Mouse (Mus musculus): ENCODE measurements around the gene Krt42.
"Not testable (repeated sequence)": the region's sequence is repeated elsewhere in the genome, so short reads cannot be mapped to it uniquely, and the experiment has no call there.

Krt42 gene

DNA sequence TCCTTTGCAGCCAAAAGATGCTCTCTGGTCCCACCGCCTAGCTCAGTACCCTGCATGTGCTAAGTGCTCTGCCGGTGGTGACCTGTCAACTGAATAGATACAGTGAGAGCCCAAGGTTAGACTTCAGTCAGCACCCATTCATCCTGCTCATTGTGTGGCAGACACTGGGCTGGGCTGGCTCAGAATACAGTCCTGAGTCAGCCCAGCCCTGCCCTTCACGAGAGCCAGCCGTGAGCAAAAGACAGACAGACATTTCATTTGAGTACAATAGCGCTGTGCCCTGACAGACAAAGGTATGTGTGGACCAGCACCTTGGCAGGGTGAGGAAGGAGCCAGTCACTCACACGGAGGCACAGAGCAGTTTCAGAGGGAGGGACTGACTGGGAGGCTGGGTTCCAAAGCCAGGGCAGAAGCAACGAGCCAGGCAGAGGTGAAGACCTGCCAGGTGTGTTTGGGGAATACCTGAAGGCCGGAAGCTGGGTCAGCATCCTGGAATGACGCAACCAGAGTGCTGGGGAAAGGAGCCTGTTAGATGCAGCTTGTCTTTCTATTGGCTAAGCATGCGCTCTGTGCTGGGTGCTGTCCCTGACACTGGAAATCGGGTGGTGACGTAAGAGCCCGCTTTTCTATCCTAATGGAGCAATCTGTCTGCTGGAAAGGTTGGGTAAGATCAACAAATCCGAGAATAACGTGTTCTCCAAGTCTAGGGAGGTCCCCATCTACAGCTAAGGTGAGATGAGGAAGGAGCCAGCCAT is 8.2 kb upstream of the Krt42 start:
- no peak for DNase-seq

DNA sequence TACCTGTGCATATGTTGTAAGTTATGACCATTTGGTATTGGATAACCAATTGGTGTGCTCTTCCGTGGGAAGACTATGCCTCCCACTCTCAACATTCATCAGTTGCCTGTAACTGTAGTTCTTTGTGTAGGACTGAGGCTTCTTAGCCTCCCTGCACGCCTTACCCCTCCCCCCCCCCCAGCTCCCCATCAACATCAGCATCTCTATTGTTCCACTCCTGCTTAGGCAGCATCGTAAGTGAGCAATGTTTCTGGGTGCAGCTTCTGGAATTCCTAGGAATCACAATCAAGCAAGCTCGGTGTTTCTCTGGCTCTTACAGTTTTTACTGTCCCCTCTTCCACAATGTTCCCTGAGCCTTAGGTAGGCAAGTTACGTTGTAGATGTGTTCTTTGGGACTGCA is 5.8 kb upstream of the Krt42 start:
- DNase-seq: no peak

DNA sequence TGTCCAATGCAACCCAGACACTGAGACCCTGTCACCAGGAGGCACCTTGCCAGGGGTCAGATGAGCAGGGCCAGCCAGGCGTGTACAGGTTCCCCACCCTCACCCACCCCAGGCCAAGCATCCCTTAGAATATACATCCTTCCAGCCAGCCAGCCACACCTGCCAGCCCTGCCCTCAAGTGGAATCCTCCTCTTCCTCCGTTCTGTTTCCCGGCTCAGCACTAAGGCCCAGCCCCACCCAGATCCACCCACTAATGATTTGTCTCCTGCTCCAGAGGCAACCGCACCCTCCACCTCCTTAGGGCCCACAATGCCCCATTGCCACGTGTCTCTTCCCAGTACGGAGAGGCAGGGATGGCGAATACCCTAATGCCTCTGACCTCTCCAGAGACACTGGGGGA is 5.0 kb upstream of the Krt42 start:
- no peak for DNase-seq

DNA sequence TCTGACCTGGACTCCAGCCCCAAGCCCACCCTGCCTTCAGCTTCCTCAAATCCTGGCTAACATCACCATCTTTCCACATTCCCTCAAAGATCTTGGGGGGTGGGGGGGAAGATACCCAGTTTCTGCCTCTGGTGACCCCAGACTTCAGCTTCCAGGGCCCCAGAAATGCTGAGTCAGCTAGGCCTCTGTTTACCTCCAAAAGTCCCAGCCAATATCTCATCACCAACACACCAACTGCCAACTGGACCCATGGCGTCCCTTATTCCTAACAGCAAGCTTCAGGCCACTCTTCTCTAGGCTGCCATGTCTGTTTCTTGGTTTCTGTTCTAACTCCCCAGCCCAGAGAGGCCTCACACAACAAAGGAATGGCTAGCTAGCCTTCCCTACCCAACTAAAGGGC is 2.2 kb upstream of the Krt42 start:
- DNase-seq: no peak

DNA sequence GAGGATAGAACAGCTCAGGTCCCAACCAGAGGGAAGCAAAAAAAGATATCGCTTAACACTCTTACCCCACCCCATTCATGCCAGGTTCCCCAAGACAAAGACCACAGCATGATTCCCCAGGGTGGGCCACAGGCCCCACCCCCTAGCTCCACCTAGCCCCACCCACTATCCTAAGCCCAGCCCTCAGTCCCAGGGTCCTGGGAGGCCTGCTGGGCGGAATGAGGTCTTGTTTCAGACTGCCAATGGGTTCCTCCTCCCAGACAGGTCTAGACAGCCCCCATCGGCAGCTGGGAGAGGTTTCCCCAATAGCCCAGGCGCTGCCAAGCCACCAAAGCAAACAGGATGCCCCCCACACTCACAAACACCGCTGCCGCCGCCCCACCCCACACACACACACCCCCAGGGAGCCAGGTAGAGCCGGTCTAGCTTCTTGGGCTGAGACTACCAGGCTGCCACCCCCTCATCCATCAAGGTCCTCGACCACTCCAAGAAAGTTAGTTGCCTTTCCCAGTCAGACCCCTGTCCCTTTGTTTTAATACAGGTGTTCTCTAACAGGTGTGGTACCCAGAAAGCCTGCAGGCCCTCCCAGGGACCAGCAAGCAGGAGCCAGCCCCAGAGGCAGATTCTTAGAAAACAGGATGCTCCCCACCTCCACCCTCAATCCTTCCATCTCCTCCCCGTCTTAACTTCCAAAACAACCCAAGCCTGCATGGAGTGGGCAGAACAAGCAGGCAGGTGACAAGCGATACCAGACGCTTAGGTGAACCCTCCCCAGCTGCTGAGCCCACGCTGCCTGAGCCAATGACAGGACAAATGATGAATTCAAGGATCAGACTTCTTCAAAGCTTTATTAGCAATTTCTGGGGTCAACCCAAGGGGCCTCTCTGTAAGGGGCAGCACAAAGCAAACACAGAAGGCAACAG is 7.4 kb downstream of the Krt42 start:
- DNase-seq: no peak

DNA sequence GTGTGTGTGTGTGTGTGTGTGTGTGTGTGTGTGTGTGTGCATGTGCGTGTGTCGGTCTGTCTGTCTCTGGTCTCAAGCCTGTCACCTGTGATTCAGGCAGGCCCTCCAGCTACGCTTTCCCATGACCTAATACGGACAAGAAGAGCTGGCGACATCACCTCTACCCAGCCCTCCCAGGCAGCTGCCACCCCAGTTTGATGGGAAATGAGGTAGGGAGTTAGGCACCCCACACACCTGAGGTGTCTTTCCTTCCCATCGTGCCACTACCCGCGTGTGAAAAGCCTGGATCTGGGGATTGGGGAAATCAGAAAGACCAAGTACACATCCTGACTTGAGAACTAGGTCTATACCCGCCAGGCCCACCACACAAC is 8.5 kb downstream of the Krt42 start:
- no peak for DNase-seq

DNA sequence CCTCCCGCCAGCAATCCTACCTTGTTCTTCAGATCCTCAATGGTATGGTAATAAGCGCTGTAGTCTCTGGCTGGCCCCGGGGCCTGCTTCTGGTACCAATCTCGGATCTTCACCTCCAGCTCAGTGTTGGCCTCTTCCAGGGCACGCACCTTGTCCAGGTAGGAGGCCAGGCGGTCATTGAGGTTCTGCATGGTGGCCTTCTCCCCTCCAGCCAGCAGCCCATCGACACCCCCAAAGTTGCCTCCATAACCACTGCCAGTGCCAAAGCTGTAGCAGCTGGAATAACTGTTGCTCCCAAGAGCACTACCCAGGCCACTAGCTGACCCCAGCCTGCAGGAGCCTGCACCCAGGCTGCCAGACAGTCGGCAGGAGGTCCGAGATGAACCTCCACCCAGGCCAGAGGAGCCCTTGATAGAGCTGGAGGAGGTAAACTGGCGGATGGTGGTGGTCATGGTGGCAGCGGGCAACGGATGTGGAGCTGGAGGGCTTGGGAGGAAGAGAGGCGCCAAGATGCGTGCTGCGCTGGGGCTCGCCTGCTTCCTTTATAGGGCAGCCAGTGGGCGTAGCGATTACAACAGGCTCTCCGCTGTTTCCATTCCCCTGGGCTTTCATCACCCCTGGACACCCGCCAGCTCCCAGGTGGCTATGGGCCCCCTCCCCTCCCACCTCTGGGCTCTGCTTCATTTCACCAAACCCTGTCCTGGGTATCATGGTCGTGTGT is 9.0 kb downstream of the Krt42 start, which contains the start of gene Krt17:
Gene Krt17 (minus strand): TSS at position 516 of the 721 bp plus-strand sequence.
- no peak for DNase-seq

DNA sequence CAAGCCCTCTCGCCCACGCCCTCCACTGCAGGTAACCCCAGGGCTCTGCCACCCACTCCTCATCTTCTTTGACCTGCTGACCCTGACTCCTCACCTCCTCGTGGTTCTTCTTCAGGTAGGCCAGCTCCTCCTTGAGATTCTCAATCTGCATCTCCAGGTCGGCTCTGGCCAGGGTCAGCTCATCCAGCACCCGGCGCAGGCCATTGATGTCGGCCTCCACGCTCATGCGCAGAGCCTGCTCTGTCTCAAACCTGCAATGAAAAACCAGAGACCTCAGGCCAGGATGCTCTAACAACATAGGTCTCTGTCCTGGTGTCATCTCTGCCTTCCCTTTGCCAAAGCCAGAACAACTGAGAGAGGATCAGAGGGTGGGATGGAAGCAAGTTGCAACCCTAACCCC is 10.6 kb downstream of the Krt42 start:
- no peak for DNase-seq

DNA sequence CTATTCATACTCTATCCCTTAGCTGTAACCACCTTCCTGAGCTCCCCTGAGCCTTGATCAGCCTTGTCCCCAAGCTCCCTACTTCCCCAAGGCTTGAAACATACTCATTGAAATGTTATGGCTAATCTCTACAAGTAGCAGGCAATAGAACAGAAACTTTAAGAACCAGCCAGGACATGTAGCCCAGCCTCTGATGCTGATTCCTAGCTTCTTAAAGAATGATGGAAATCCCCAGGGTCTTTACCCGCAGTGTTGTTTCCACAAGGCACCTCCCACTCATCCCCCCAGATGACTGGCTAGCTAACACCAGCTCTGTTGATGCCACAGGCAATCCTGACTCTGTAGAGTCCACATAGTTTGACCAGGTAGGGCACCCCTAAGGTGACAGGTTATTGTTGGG is 11.7 kb downstream of the Krt42 start:
- no peak for DNase-seq

DNA sequence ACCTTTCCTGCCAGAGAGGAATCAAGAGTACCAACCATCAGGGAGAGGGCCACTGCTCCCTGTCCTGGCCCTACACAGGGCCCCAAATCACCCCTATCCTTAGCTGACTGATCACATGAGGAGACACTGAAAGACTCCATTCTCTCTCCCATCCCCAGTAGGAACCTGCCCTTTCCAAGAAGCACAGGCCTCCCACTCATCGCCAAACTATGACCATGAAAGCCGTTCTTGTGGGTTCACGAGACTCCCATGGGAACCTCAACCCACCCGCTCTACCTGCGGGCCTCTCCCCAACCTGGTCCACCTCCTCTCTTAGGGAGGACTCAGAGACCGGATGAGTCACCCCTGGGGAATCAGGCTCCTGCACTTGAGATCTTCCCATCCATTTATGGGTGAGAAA is 14.2 kb downstream of the Krt42 start:
- DNase-seq: no peak

DNA sequence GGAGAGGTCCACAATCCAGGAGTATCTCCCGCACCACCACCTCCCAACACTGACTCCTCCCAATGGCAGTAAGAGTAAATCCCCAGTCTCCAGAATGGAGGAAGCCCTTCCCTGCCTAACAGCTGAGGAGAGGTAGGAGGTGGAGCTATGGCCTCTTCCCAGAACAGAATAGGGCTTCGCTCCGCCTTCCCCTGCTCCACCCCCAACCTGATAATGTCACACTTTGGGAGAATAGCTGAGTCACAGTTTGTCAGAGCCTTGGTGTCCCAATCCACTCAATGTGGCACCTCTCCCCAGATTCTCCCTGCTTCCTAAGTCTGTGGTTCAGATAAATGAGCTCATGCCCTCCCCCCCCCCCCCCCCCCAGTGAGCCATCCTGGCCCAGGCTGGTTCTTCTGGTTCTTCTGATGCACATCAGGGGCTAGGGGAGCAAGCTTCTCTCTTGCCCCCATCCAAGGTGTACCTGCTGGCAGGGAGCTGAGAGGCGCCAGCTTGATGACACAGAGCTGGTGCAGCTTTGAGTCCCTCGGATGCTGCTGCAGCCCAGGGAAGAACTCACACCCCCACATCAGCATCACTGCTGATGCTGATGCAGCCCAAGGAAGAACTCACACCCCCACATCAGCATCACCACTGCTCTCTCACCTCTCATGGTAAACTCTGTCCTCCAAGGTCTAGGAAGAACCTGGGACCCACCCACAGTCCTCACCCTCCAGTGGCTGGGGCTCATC is 15.1 kb downstream of the Krt42 start:
- no peak for DNase-seq

DNA sequence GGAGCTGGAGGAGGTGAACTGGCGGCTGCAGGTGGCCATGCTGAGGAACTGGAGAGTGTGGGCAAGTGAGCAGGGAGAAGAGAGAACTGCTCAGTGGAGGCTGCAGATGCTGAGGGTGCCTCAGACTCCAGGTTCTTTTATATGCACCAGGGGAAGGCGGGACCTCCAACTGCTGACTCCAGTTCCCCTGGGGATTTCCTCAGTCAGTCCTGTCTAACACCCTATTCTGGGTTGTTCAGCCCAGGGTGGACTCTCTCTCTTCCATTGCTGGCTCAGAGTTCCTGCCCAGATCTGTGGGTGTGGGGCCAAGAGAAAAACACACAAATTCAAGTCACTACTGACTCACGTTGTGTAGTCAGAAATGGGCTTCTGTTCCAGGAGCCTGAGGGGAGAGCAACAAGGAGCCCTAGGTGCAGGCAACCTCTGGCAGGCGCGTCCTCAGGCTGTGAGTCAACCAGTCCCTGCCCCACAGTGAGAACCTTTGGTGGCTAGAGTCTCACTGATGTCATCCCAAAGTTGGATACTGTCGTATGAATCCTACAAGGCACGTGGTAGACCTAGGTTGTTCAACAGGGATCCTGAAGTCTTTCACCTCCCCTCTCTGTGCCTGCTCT is 20.7 kb downstream of the Krt42 start, which contains the start of gene Krt16:
Gene Krt16 (minus strand): TSS at position 51 of the 614 bp plus-strand sequence.
- DNase-seq: no peak

DNA sequence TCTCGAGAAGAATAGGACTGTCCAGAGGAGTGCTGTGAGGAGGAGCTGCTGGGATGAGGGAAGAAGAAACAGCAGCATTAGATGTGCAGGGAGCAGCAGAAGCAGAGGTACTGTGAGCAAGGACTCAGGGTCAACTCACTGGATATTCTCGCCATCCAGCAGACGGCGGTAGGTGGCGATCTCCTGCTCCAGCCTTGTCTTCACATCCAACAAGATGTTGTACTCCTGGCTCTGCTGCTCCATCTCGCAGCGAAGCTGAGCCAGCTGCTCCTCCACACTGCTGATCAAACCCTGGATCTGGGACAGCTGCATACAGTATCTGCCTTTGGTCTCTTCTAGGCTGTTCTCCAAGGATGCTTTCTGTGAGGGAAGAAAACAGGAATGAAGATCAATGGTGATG is 23.2 kb downstream of the Krt42 start:
- DNase-seq: not testable (repeated sequence)

DNA sequence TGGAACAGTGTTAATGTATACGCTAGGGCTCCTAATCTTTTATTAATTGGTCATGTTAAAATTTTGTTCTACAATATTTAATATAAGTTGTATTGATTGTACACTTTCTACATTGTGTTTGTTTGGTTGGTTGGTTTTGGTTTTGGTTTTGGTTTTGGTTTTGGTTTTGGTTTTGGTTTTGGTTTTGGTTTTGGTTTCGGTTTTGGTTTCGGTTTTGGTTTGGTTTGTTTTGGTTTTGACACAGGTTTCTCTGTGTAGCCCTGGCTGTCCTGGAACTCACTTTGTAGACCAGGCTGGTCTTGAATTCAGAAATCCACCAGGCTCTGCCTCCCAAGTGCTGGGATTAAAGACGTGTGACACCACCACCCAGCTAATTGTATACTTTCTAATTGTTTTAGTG is 29.4 kb downstream of the Krt42 start:
- DNase-seq: not testable (repeated sequence)

DNA sequence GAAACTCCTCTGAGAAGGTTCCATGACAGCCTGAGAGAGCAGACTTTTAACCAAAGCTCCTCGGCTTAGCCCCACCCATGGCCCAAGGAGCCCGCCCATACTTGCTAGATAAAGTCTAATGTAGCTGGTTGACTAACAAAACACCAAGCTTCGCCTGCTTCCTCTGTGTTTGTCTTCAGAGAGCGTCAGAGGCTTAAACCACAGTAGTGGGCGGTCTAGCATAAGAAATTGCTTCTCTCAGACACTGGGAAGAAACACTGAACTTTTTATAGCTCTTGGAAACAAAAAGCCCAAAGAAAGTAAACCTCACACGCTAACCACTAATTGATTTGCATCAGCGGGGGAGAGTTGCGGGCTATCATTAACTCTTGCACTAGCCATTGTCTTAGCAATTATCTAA is 47.9 kb downstream of the Krt42 start:
- no peak for DNase-seq

DNA sequence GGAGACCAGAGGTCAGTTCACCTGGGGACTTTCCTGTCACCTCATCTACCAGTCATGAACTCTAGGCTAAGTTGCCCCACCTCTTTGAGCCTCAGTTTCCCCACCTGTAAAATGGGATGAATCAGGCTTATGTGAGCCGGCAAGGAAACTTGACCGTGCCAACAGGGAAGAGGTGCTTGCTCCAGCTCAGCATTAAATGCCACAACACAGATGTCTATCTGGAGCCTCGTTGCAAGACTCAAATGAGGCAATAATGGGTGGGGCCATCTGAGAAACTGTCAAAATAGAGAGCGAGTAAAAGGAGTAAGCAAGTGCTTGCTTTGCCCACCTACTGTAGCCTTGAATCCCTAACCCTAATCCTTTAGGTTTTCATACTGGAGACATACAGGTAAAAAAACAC is 50.4 kb downstream of the Krt42 start:
- DNase-seq: no peak

All from thymus, postnatal 25 days (tissue).